Mouse (Mus musculus) kidney, postnatal 0 days (tissue): ENCODE measurements around the gene Ap2a2. TPM values are rescaled to one million over a fixed set of nuclear protein-coding genes. Genes with fewer than 3 reads are reported as not detected.
"Not testable (repeated sequence)": the region's sequence is repeated elsewhere in the genome, so short reads cannot be mapped to it uniquely, and the experiment has no call there.

Experiments
- ATAC-seq: fragments of 200-750 bp; cut with Nextera tagmentation; replicated peaks from 2 replicates; pipeline ENCODE4 v1.8.0; 2017; ENCODE audit warnings: low read depth, moderate number of reproducible peaks, moderate TSS enrichment, moderate library complexity; ENCODE audit not compliant: low FRiP score
- DNase-seq: peaks from one replicate; pipeline ENCODE4 v3.0.0-alpha.2; 2016; ENCODE audit warnings: low spot score
- H3K27ac ChIP-seq: fragments of 300-500 bp; sonication (generic); 2 replicates; pipeline ENCODE4 v1.5.1; 2014; ENCODE audit warnings: mild to moderate bottlenecking
- H3K27me3 ChIP-seq: fragments of 300-500 bp; sonication (generic); 2 replicates; pipeline ENCODE4 v1.6.1; 2014; ENCODE audit warnings: low read length, mixed read lengths; ENCODE audit not compliant: insufficient read depth
- H3K36me3 ChIP-seq: fragments of 300-500 bp; sonication (generic); 2 replicates; pipeline ENCODE4 v1.6.1; 2014; ENCODE audit warnings: low read length, mixed read lengths; ENCODE audit not compliant: insufficient read depth
- H3K4me1 ChIP-seq: fragments of 300-500 bp; sonication (generic); replicated peaks from 2 replicates; pipeline ENCODE4 v1.6.1; 2014; ENCODE audit warnings: antibody characterized with exemption, low read length, mixed read lengths; ENCODE audit not compliant: insufficient read depth
- H3K4me2 ChIP-seq: fragments of 300-500 bp; sonication (generic); 2 replicates; pipeline ENCODE4 v1.6.1; 2014; ENCODE audit warnings: mild to moderate bottlenecking, low read length, moderate library complexity, mixed read lengths
- H3K4me3 ChIP-seq: fragments of 300-500 bp; sonication (generic); replicated peaks from 2 replicates; pipeline ENCODE4 v1.5.1; 2014; ENCODE audit warnings: low read depth, low read length
- H3K9ac ChIP-seq: fragments of 300-500 bp; sonication (generic); 2 replicates; pipeline ENCODE4 v1.6.1; 2014; ENCODE audit warnings: low read depth, low read length
- H3K9me3 ChIP-seq: fragments of 300-500 bp; sonication (generic); replicated peaks from 2 replicates; pipeline ENCODE4 v1.6.1; 2016; ENCODE audit warnings: low read length, inconsistent platforms, mixed read lengths
- CTCF ChIP-seq: IDR thresholded peaks from 2 replicates; pipeline ENCODE4 v1.5.1; 2016; ENCODE audit warnings: antibody characterized with exemption, low read depth, mild to moderate bottlenecking, moderate library complexity
- WGBS: fragments of 180-500 bp; shearing (Covaris S2); extraction: QIAGEN DNeasy Blood & Tissue Kit; methylation state at CpG from one replicate; pipeline ENCODE4 v1.1.7; 2014; 5-methylcytosine and 5-hydroxymethylcytosine counted together
- polyA plus RNA-seq: library from polyadenylated mRNA; unstranded; fragments of >200 nt; fragmentation: Nextera tagmentation; extraction: Ambion mirVana; gene quantifications from 2 replicates; pipeline ENCODE4 v1.2.1, GENCODE M21; 2015

The Ap2a2 gene
- polyA plus RNA-seq, 1 experiment from 2014 or later: 56.0 TPM

GRCm38 (mm10) chr7:141612791-141613190 lies 50.8 kb downstream of the Ap2a2 start:
- Histone ChIP-seq H3K9me3 (no peaks in the 10 kb centered on the region), H3K4me3 (no peak overlapping the region), H3K9ac (no peak overlapping the region), H3K27ac (peak overlapping the region; percentile 78), H3K27me3 (no peaks in the 10 kb centered on the region), H3K4me2 (no peak overlapping the region), H3K4me1 (peaks cover 19% of the 10 kb centered on the region), H3K36me3 (peaks cover 52% of the 10 kb centered on the region; the same call in 1 of the 2 replicates)
- whole genome bisulfite sequencing: 38% methylated on average over 13 of the region's 13 CpGs
- no peak for TF ChIP-seq CTCF
- DNase-seq (peak; percentile 77), ATAC-seq (no peak; the same call in 1 of the 2 replicates)

- H3K9me3 ChIP-seq: no peaks in the 10 kb centered on the region
- 60% methylated on average over 5 of the region's 5 CpGs for WGBS
- peak overlapping the region; percentile 71 for H3K27ac ChIP-seq
- no peak for TF ChIP-seq CTCF
- no peak overlapping the region for H3K4me3 ChIP-seq
- H3K9ac ChIP-seq: no peak overlapping the region
- no peak overlapping the region for H3K4me2 ChIP-seq
- no peaks in the 10 kb centered on the region for H3K27me3 ChIP-seq
- DNase-seq: no peak
- ATAC-seq: peak; percentile 81
- H3K4me1 ChIP-seq: peaks cover 19% of the 10 kb centered on the region
- H3K36me3 ChIP-seq: peaks cover 55% of the 10 kb centered on the region; the same call in 1 of the 2 replicates
Observed at GRCm38 (mm10) chr7:141614329-141614832, 52.4 kb downstream of the Ap2a2 start.

- Histone ChIP-seq H3K9ac (no peak overlapping the region), H3K27me3 (no peaks in the 10 kb centered on the region), H3K4me3 (no peak overlapping the region), H3K4me1 (no peaks in the 10 kb centered on the region), H3K27ac (no peak overlapping the region), H3K36me3 (peaks cover 66% of the 10 kb centered on the region), H3K9me3 (no peaks in the 10 kb centered on the region), H3K4me2 (no peak overlapping the region)
- ATAC-seq (no peak), DNase-seq (no peak)
- peak; percentile 48; the same call in 1 of the 2 replicates for TF ChIP-seq CTCF
- WGBS: 84% methylated on average over 2 of the region's 2 CpGs
Observed at GRCm38 (mm10) chr7:141624214-141624613, 62.2 kb downstream of the Ap2a2 start.

- Histone ChIP-seq H3K27me3 (no peaks in the 10 kb centered on the region), H3K4me2 (no peak overlapping the region), H3K27ac (no peak overlapping the region), H3K9ac (no peak overlapping the region), H3K4me3 (no peak overlapping the region), H3K4me1 (no peaks in the 10 kb centered on the region), H3K36me3 (peaks cover 70% of the 10 kb centered on the region), H3K9me3 (no peaks in the 10 kb centered on the region)
- WGBS: 82% methylated on average over 6 of the region's 6 CpGs
- ATAC-seq: no peak
- DNase-seq: no peak
- no peak for TF ChIP-seq CTCF
Observed at GRCm38 (mm10) chr7:141625120-141625810, 63.3 kb downstream of the Ap2a2 start.

- Histone ChIP-seq H3K4me2 (no peak overlapping the region), H3K9me3 (no peaks in the 10 kb centered on the region), H3K9ac (no peak overlapping the region), H3K36me3 (peaks cover 64% of the 10 kb centered on the region), H3K27me3 (no peaks in the 10 kb centered on the region), H3K4me1 (no peaks in the 10 kb centered on the region), H3K27ac (no peak overlapping the region), H3K4me3 (no peak overlapping the region)
- TF ChIP-seq CTCF: no peak
- DNase-seq (no peak), ATAC-seq (no peak)
- WGBS: 93% methylated on average over 2 of the region's 2 CpGs
Observed at GRCm38 (mm10) chr7:141628018-141628417, 66.0 kb downstream of the Ap2a2 start.

- Histone ChIP-seq H3K4me3 (no peak overlapping the region), H3K4me1 (no peaks in the 10 kb centered on the region), H3K4me2 (no peak overlapping the region), H3K9me3 (no peaks in the 10 kb centered on the region), H3K36me3 (peaks cover 68% of the 10 kb centered on the region), H3K27ac (no peak overlapping the region), H3K9ac (no peak overlapping the region), H3K27me3 (no peaks in the 10 kb centered on the region)
- no peak for DNase-seq
- WGBS: 94% methylated on average over 3 of the region's 3 CpGs
- no peak for TF ChIP-seq CTCF
- ATAC-seq: no peak
Observed at GRCm38 (mm10) chr7:141629241-141629640, 67.3 kb downstream of the Ap2a2 start.

- not testable (repeated sequence) for H3K4me1 ChIP-seq, H3K9ac ChIP-seq, H3K27ac ChIP-seq, H3K4me3 ChIP-seq, DNase-seq, H3K9me3 ChIP-seq, H3K4me2 ChIP-seq, H3K27me3 ChIP-seq
- H3K36me3 ChIP-seq: peaks cover 12% of the 10 kb centered on the region; the same call in 1 of the 2 replicates
- peak; percentile 43 for ATAC-seq
- 97% methylated on average over 1 of the region's 3 CpGs for WGBS
Observed at GRCm38 (mm10) chr7:141638077-141638476, 76.1 kb downstream of the Ap2a2 start.

- H3K4me1 ChIP-seq, DNase-seq, H3K27ac ChIP-seq, H3K4me2 ChIP-seq, H3K4me3 ChIP-seq, H3K27me3 ChIP-seq, H3K9me3 ChIP-seq, H3K36me3 ChIP-seq, H3K9ac ChIP-seq: not testable (repeated sequence)
- ATAC-seq: peak; percentile 60
- whole genome bisulfite sequencing: 87% methylated on average over 5 of the region's 8 CpGs
Observed at GRCm38 (mm10) chr7:141638513-141639334, 76.8 kb downstream of the Ap2a2 start.
